Mouse (Mus musculus): ENCODE data around the gene Olfr600.

DNA sequence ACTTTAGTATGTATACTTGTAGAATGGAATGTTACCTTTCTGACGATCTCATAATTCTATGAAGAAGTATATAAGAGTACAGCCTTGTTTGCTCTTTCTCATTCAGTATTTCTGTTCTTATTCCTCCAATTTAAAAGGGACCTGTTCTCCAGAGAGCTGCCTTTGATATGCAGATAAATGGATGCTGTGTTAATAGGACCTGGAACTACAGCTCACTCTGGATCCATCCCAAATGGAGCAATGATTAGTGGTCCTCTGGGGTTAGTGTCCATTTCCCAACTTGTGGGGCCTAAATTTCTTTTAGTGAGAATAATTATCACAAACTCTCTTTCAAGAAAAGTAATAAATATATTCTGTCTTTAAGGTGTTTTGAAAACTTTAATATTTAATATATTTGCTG, 13.1 kb upstream of the Olfr600 start, which contains the start of gene Olfr601:
- no peak for TF ChIP-seq GATA1 (IDR thresholded peaks at IDR 0.05; ENCODE audit: borderline replicate concordance, low read length)
- TF ChIP-seq FLI1 (IDR thresholded peaks at IDR 0.05; ENCODE audit: low read length): no peak
